Mouse (Mus musculus) ES-E14 (cell line): ENCODE results near the gene Srgap1. TPM values are rescaled to one million over a fixed set of nuclear protein-coding genes. Genes with fewer than 3 reads are reported as not detected.

Source experiments
- DNase-seq: peaks from one replicate; pipeline ENCODE4 v3.0.0-alpha.2; 2013; ENCODE audit warnings: low read depth, low spot score
- H3K27ac ChIP-seq: 2 replicates; pipeline ENCODE4 v1.5.1; 2012; ENCODE audit warnings: low read depth, mild to moderate bottlenecking, low read length, moderate library complexity, mixed read lengths; ENCODE audit not compliant: poor library complexity, insufficient read depth, severe bottlenecking
- H3K36me3 ChIP-seq: 2 replicates; pipeline ENCODE4 v1.6.1; 2012; ENCODE audit warnings: mild to moderate bottlenecking, low read length, moderate library complexity, mixed read lengths; ENCODE audit not compliant: control insufficient read depth, poor library complexity, insufficient read depth, severe bottlenecking
- H3K4me1 ChIP-seq, 2 experiments: fragments of 150-350 bp in 1 of 2; sonication (generic) in 1 of 2; 2 replicates each; pipeline ENCODE4 v1.6.1; 2012; ENCODE audit warnings: low read length in 2 of 2, mild to moderate bottlenecking in 1 of 2, mixed read lengths in 1 of 2; ENCODE audit not compliant: control insufficient read depth in 2 of 2, insufficient read depth in 2 of 2, poor library complexity in 1 of 2
- H3K4me3 ChIP-seq, 2 experiments: fragments of 150-350 bp in 1 of 2; sonication (generic) in 1 of 2; 2 replicates each; pipeline ENCODE4 v1.5.1; 2012; ENCODE audit warnings: low read length in 2 of 2, low read depth in 1 of 2, mild to moderate bottlenecking in 1 of 2, mixed read lengths in 1 of 2; ENCODE audit not compliant: insufficient read depth in 1 of 2, poor library complexity in 1 of 2, severe bottlenecking in 1 of 2
- H3K9ac ChIP-seq: 2 replicates; pipeline ENCODE4 v1.6.1; 2012; ENCODE audit warnings: low read depth, mild to moderate bottlenecking, low read length, mixed read lengths; ENCODE audit not compliant: poor library complexity, insufficient read depth, severe bottlenecking
- H3K9me3 ChIP-seq: fragments of 150-350 bp; sonication (generic); 2 replicates; pipeline ENCODE4 v1.6.1; 2012; ENCODE audit warnings: low read depth, mild to moderate bottlenecking, low read length; ENCODE audit not compliant: control insufficient read depth, insufficient read depth
- CHD2 ChIP-seq: IDR thresholded peaks from 2 replicates; pipeline ENCODE4 v1.6.1; 2014; ENCODE audit warnings: mild to moderate bottlenecking, low read depth, low read length, inconsistent platforms
- HCFC1 ChIP-seq: IDR thresholded peaks from 2 replicates; pipeline ENCODE4 v1.6.1; 2012; ENCODE audit warnings: low read length, inconsistent platforms, borderline replicate concordance; ENCODE audit not compliant: insufficient read depth
- MAFK ChIP-seq: IDR thresholded peaks from 2 replicates; pipeline ENCODE4 v1.6.1; 2014; ENCODE audit warnings: mild to moderate bottlenecking, low read depth, low read length, inconsistent platforms; ENCODE audit not compliant: insufficient read depth
- ZC3H11A ChIP-seq: IDR thresholded peaks from 2 replicates; pipeline ENCODE4 v1.6.1; 2012; ENCODE audit warnings: low read depth, mild to moderate bottlenecking, inconsistent platforms, low read length, borderline replicate concordance
- ZNF384 ChIP-seq: IDR thresholded peaks from 2 replicates; pipeline ENCODE4 v1.6.1; 2012; ENCODE audit warnings: low read depth, low read length, inconsistent platforms
- in situ Hi-C, 2 experiments: fragments of 600-800 bp; cut with MboI; formaldehyde crosslinking; loops; one replicate each; pipeline ENCODE4 v1.15.1; 2025; ENCODE audit warnings: low sequenced_read_pairs in 2 of 2, inconsistent platforms in 1 of 2; ENCODE audit not compliant: unreplicated experiment in 2 of 2
- total RNA-seq: library from RNA; depleted of rRNA; stranded (reverse); fragments of 300-350 nt; gene quantifications from 2 replicates; pipeline ENCODE4 v1.2.3, GENCODE M21; 2012

Gene Srgap1
- total RNA-seq, 1 experiment, result 0.94 TPM

GRCm38 (mm10) chr10:122006151-122006550, 41.0 kb downstream of the Srgap1 start:
- H3K9ac ChIP-seq, result no peak overlapping the region
- H3K4me3 ChIP-seq, result no peak overlapping the region
- no peak for DNase-seq
- H3K27ac ChIP-seq, result no peak overlapping the region
- no peaks in the 10 kb centered on the region for H3K9me3 ChIP-seq
- peaks cover 0 to 8% of the 10 kb centered on the region in 2 experiments; a peak in 1 of 4 replicates for H3K4me1 ChIP-seq
- no peak for TF ChIP-seq ZC3H11A
- TF ChIP-seq ZNF384, result no peak
- TF ChIP-seq HCFC1, result no peak
- TF ChIP-seq MAFK, result no peak
- TF ChIP-seq CHD2, result no peak
- no peaks in the 10 kb centered on the region for H3K36me3 ChIP-seq
- in situ Hi-C loops, result no loop called here

- no peak for DNase-seq
- in situ Hi-C loops, result no loop called here
Observed at GRCm38 (mm10) chr10:122005560-122005959, 41.6 kb downstream of the Srgap1 start.

GRCm38 (mm10) chr10:122002930-122003329, 44.2 kb downstream of the Srgap1 start:
- Histone ChIP-seq H3K4me1 (peaks cover 0 to 9% of the 10 kb centered on the region in 2 experiments; a peak in 1 of 4 replicates), H3K36me3 (no peaks in the 10 kb centered on the region), H3K4me3 (no peak overlapping the region), H3K9me3 (no peaks in the 10 kb centered on the region), H3K9ac (no peak overlapping the region), H3K27ac (no peak overlapping the region)
- in situ Hi-C loops, result no loop called here
- no peak for TF ChIP-seq ZNF384
- no peak for TF ChIP-seq MAFK
- no peak for TF ChIP-seq CHD2
- DNase-seq, result no peak

More at GRCm38 (mm10) chr10:122005560-122005959, 41.6 kb downstream of the Srgap1 start:
- no peak overlapping the region for H3K9ac ChIP-seq
- H3K4me3 ChIP-seq, result no peak overlapping the region
- no peaks in the 10 kb centered on the region for H3K36me3 ChIP-seq
- peaks cover 0 to 9% of the 10 kb centered on the region in 2 experiments; a peak in 1 of 4 replicates for H3K4me1 ChIP-seq
- no peaks in the 10 kb centered on the region for H3K9me3 ChIP-seq
- no peak overlapping the region for H3K27ac ChIP-seq
- TF ChIP-seq HCFC1, result no peak
- TF ChIP-seq ZC3H11A, result no peak
- TF ChIP-seq MAFK, result no peak
- TF ChIP-seq ZNF384, result no peak
- no peak for TF ChIP-seq CHD2

GRCm38 (mm10) chr10:121998806-121999205, 48.3 kb downstream of the Srgap1 start:
- no peaks in the 10 kb centered on the region for H3K36me3 ChIP-seq
- TF ChIP-seq MAFK (no peak), HCFC1 (no peak), ZNF384 (no peak), CHD2 (no peak), ZC3H11A (no peak)
- H3K9ac ChIP-seq, result no peak overlapping the region
- H3K27ac ChIP-seq, result no peak overlapping the region
- no peaks in the 10 kb centered on the region for H3K9me3 ChIP-seq
- DNase-seq, result no peak
- H3K4me3 ChIP-seq, result no peak overlapping the region
- in situ Hi-C loops, result no loop called here
- peaks cover 0 to 3% of the 10 kb centered on the region in 2 experiments; a peak in 2 of 4 replicates for H3K4me1 ChIP-seq

GRCm38 (mm10) chr10:121996500-121996899, 50.6 kb downstream of the Srgap1 start:
- Histone ChIP-seq H3K27ac (no peak overlapping the region), H3K36me3 (no peaks in the 10 kb centered on the region), H3K9ac (no peak overlapping the region), H3K4me1 (peaks cover 0 to 3% of the 10 kb centered on the region in 2 experiments; a peak in 2 of 4 replicates), H3K4me3 (no peak overlapping the region), H3K9me3 (no peaks in the 10 kb centered on the region)
- DNase-seq, result no peak
- no peak for TF ChIP-seq ZNF384
- no peak for TF ChIP-seq HCFC1
- no peak for TF ChIP-seq CHD2
- TF ChIP-seq MAFK, result no peak
- in situ Hi-C loops, result no loop called here
